Mouse (Mus musculus) left cerebral cortex, adult 18-20 months (tissue): ENCODE data around the gene Tnpo2. TPM values are rescaled to one million over a fixed set of nuclear protein-coding genes. Genes with fewer than 3 reads are reported as not detected.
A peak's percentile ranks its signal among the peaks of the same experiment; 100 is the strongest.

Source experiments
- DNase-seq, 2 experiments: peaks; one replicate each; pipeline ENCODE4 v3.0.0; 2021 to 2022; ENCODE audit warnings: low spot score in 2 of 2, mixed read lengths in 1 of 2
- long read RNA-seq, 2 experiments: library from polyadenylated mRNA; stranded (forward); transcript quantifications; one replicate each; pipeline ENCODE4 v2.0.0; 2021
- total RNA-seq, 2 experiments: library from RNA; stranded (reverse); gene quantifications; 2 replicates each; pipeline ENCODE4 v1.2.3; 2021

The Tnpo2 gene
- total RNA-seq: 100 to 1,000 TPM; 171 to 176 TPM
- long read RNA-seq, experiment 1, partial matches to known transcripts: 7 of 25 reads
- long read RNA-seq, experiment 1, other reads (novel, unspliced or antisense): 18 of 25 reads
- long read RNA-seq, experiment 2, partial matches to known transcripts: 3 of 14 reads
- long read RNA-seq, experiment 2, other reads (novel, unspliced or antisense): 11 of 14 reads

GRCm38 (mm10) chr8:85036718-85037365 is at the start of gene Tnpo2:
Gene Tnpo2 (plus strand): TSS chr8:85036915.
- DNase-seq: peak; percentile 88 to 90

GRCm38 (mm10) chr8:84987388-84987787 is 49.3 kb upstream of the Tnpo2 start:
- no peak for DNase-seq

- no peak for DNase-seq
Measured at GRCm38 (mm10) chr8:84987903-84988302, 48.8 kb upstream of the Tnpo2 start.

- DNase-seq: no peak
Measured at GRCm38 (mm10) chr8:84989311-84989731, 47.4 kb upstream of the Tnpo2 start.

GRCm38 (mm10) chr8:84989810-84990209 is 46.9 kb upstream of the Tnpo2 start:
- peak; percentile 89 to 90 for DNase-seq

- peak; percentile 96 to 97 for DNase-seq
Measured at GRCm38 (mm10) chr8:84990349-84990748, 46.4 kb upstream of the Tnpo2 start, which contains the start of gene Hook2. Gene Hook2 (plus strand): TSS chr8:84990603.

GRCm38 (mm10) chr8:84990836-84991235 is 45.9 kb upstream of the Tnpo2 start:
- no peak for DNase-seq

GRCm38 (mm10) chr8:84994375-84994774 is 42.3 kb upstream of the Tnpo2 start:
- DNase-seq: no peak

GRCm38 (mm10) chr8:84995680-84996079 is 41.0 kb upstream of the Tnpo2 start:
- no peak for DNase-seq

GRCm38 (mm10) chr8:84996978-84997377 is 39.7 kb upstream of the Tnpo2 start:
- DNase-seq: no peak

GRCm38 (mm10) chr8:84997649-84998295 is 38.9 kb upstream of the Tnpo2 start:
- peak; percentile 93 to 98 for DNase-seq

- no peak for DNase-seq
Measured at GRCm38 (mm10) chr8:85007686-85008085, 29.0 kb upstream of the Tnpo2 start.

GRCm38 (mm10) chr8:85011242-85011641 is 25.5 kb upstream of the Tnpo2 start:
- DNase-seq: no peak

- peak; percentile 80 to 83 for DNase-seq
Measured at GRCm38 (mm10) chr8:85013230-85013840, 23.4 kb upstream of the Tnpo2 start.

GRCm38 (mm10) chr8:85014431-85014830 is 22.3 kb upstream of the Tnpo2 start, which contains the start of gene Best2:
Gene Best2 (minus strand): TSS chr8:85014531.
- DNase-seq: no peak

- DNase-seq: no peak
Measured at GRCm38 (mm10) chr8:85016724-85017123, 20.0 kb upstream of the Tnpo2 start.

GRCm38 (mm10) chr8:85017209-85017608 is 19.5 kb upstream of the Tnpo2 start:
- DNase-seq: no peak

- no peak for DNase-seq
Measured at GRCm38 (mm10) chr8:85021514-85022055, 15.1 kb upstream of the Tnpo2 start.

- no peak for DNase-seq
Measured at GRCm38 (mm10) chr8:85023846-85024245, 12.9 kb upstream of the Tnpo2 start.

- DNase-seq: peak; percentile 75 to 76
Measured at GRCm38 (mm10) chr8:85025098-85025932, 11.4 kb upstream of the Tnpo2 start, which contains the start of gene Asna1. Gene Asna1 (minus strand): TSS chr8:85025281.
